Mouse (Mus musculus): ENCODE data around the gene Arid3a.

GRCm38 (mm10) chr10:79906712-79907111 is 20.1 kb upstream of the Arid3a start:
- no peak for TF ChIP-seq CTCF (conservative IDR thresholded peaks at IDR 0.05 in 1 of 2, IDR thresholded peaks at IDR 0.05 in 1 of 2; ENCODE audit: low read depth in 2 of 2, low read length in 2 of 2)
- no peak for TF ChIP-seq MAX (IDR thresholded peaks at IDR 0.05; ENCODE audit: low read length)
- TF ChIP-seq MYC (IDR thresholded peaks at IDR 0.05; ENCODE audit: low read depth, low read length), result no peak
- no peak for TF ChIP-seq E2F4 (IDR thresholded peaks at IDR 0.05; ENCODE audit: insufficient replicate concordance, low read depth, low read length)
- TF ChIP-seq USF1 (IDR thresholded peaks at IDR 0.05; ENCODE audit: low read depth, low read length), result no peak
- TF ChIP-seq POLR2A (IDR thresholded peaks at IDR 0.05; ENCODE audit: low read depth, low read length), result no peak
